Mouse (Mus musculus): ENCODE results near the gene Ccnl2.

Ccnl2 gene

GRCm38 (mm10) chr4:155838187-155839153 lies 26.2 kb downstream of the Ccnl2 start:
- peak; percentile 64 for DNase-seq (ENCODE audit: inconsistent ontology term)

GRCm38 (mm10) chr4:155839483-155839910 lies 27.2 kb downstream of the Ccnl2 start, which contains the start of gene Mxra8:
Mxra8 (plus strand) TSS chr4:155839680.
- DNase-seq (ENCODE audit: inconsistent ontology term), result peak; percentile 98

- DNase-seq (ENCODE audit: inconsistent ontology term), result peak; percentile 33
Measured at GRCm38 (mm10) chr4:155840076-155841002, 28.1 kb downstream of the Ccnl2 start.

GRCm38 (mm10) chr4:155841003-155841454 lies 28.7 kb downstream of the Ccnl2 start:
- DNase-seq (ENCODE audit: inconsistent ontology term), result peak; percentile 77

- DNase-seq (ENCODE audit: inconsistent ontology term), result no peak
Measured at GRCm38 (mm10) chr4:155841651-155842270, 29.5 kb downstream of the Ccnl2 start.

GRCm38 (mm10) chr4:155843231-155843630 lies 30.9 kb downstream of the Ccnl2 start:
- DNase-seq (ENCODE audit: inconsistent ontology term), result no peak

- DNase-seq (ENCODE audit: inconsistent ontology term), result peak; percentile 95
Measured at GRCm38 (mm10) chr4:155846871-155847578, 34.7 kb downstream of the Ccnl2 start, which contains the start of gene Dvl1. Dvl1 (plus strand) TSS chr4:155847402.

GRCm38 (mm10) chr4:155847591-155848352 lies 35.5 kb downstream of the Ccnl2 start:
- DNase-seq (ENCODE audit: inconsistent ontology term), result peak; percentile 57

GRCm38 (mm10) chr4:155848434-155849095 lies 36.3 kb downstream of the Ccnl2 start:
- DNase-seq (ENCODE audit: inconsistent ontology term), result no peak

GRCm38 (mm10) chr4:155849391-155849790 lies 37.1 kb downstream of the Ccnl2 start:
- no peak for DNase-seq (ENCODE audit: inconsistent ontology term)

GRCm38 (mm10) chr4:155849792-155850451 lies 37.6 kb downstream of the Ccnl2 start:
- no peak for DNase-seq (ENCODE audit: inconsistent ontology term)

- DNase-seq (ENCODE audit: inconsistent ontology term), result no peak
Measured at GRCm38 (mm10) chr4:155851368-155851767, 39.1 kb downstream of the Ccnl2 start.

- DNase-seq (ENCODE audit: inconsistent ontology term), result peak; percentile 55
Measured at GRCm38 (mm10) chr4:155851951-155852411, 39.7 kb downstream of the Ccnl2 start.

- no peak for DNase-seq (ENCODE audit: inconsistent ontology term)
Measured at GRCm38 (mm10) chr4:155853421-155853820, 41.1 kb downstream of the Ccnl2 start.

- no peak for DNase-seq (ENCODE audit: inconsistent ontology term)
Measured at GRCm38 (mm10) chr4:155854991-155855390, 42.7 kb downstream of the Ccnl2 start.

GRCm38 (mm10) chr4:155856071-155856470 lies 43.8 kb downstream of the Ccnl2 start:
- DNase-seq (ENCODE audit: inconsistent ontology term), result no peak

- DNase-seq (ENCODE audit: inconsistent ontology term), result no peak
Measured at GRCm38 (mm10) chr4:155856881-155857280, 44.6 kb downstream of the Ccnl2 start.

- DNase-seq (ENCODE audit: inconsistent ontology term), result peak; percentile 78
Measured at GRCm38 (mm10) chr4:155859318-155859717, 47.0 kb downstream of the Ccnl2 start.

GRCm38 (mm10) chr4:155861787-155862186 lies 49.5 kb downstream of the Ccnl2 start:
- DNase-seq (ENCODE audit: inconsistent ontology term), result no peak

All from Muller cell, postnatal 12 days (primary cell).